Mouse (Mus musculus): Measurements from ENCODE around the gene Erc2. TPM values are rescaled to one million over a fixed set of nuclear protein-coding genes. Genes with fewer than 3 reads are reported as not detected.

The Erc2 gene
- polyA plus RNA-seq, 1 experiment from 2014 or later = 33.9 TPM

DNA sequence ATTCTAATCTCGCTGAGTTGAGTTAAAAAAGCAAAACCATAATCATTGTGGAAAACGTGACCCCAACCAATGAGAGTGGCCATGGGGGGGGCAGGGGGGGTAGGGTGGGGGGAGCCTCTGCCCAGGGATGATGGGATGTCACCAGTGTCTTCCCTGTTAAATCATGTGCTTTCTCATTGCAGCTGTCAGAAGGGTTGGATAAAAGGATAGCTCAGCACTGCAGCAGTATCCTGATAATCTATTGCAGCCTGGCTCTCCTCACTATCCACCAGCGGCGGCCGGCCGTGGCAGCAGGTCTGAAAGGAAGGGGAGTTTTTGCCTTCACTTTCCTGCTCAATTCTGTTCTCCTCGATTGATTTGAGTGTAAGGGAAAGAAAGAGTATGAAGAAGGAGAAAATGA, 853.2 kb downstream of the Erc2 start:
- no peak overlapping the region for H3K4me2 ChIP-seq (replicated peaks; ENCODE audit: low read depth, low read length)
- H3K4me3 ChIP-seq (ENCODE audit: low read depth, low read length) = no peak overlapping the region
- ATAC-seq (ENCODE audit: low FRiP score) (no peak), DNase-seq (ENCODE audit: low spot score) (peak; percentile 19)
- no peak overlapping the region for H3K9ac ChIP-seq (ENCODE audit: low read depth, low read length)
- no peaks in the 10 kb centered on the region for H3K9me3 ChIP-seq (ENCODE audit: control insufficient read depth, low read length)
- no peaks in the 10 kb centered on the region for H3K27me3 ChIP-seq (ENCODE audit: control insufficient read depth, insufficient read depth, low read length)
- no peaks in the 10 kb centered on the region for H3K4me1 ChIP-seq (replicated peaks; ENCODE audit: control insufficient read depth, insufficient read depth, low read length)
- no peak overlapping the region for H3K27ac ChIP-seq (ENCODE audit: low read depth, low read length)
- WGBS = 35% methylated on average over 7 of the region's 7 CpGs
- no peaks in the 10 kb centered on the region for H3K36me3 ChIP-seq (ENCODE audit: control insufficient read depth, insufficient read depth, low read length)

DNA sequence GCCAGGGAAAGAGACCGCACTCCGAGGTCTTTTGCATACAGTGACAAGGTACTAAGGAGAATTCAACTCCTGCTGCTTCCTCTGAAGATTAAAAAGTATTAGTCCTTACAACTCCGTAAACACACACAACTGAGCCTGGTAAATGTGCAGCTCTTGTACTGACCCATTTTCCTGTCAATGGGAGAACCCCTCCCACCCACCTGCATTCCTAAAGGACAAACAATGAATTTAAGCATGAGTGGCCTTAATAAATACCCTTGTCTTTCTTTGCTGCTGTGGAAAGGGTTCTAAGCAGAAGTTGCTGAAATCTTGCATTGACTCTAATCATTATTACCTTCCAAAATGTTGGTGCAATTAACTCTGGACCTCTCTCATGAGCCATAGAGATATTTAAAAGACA, 854.5 kb downstream of the Erc2 start:
- DNase-seq (ENCODE audit: low spot score) (no peak), ATAC-seq (ENCODE audit: low FRiP score) (no peak)
- Histone ChIP-seq H3K27ac (ENCODE audit: low read depth, low read length) (no peak overlapping the region), H3K9ac (ENCODE audit: low read depth, low read length) (no peak overlapping the region), H3K4me3 (ENCODE audit: low read depth, low read length) (no peak overlapping the region), H3K4me1 (replicated peaks; ENCODE audit: control insufficient read depth, insufficient read depth, low read length) (no peaks in the 10 kb centered on the region), H3K36me3 (ENCODE audit: control insufficient read depth, insufficient read depth, low read length) (no peaks in the 10 kb centered on the region), H3K27me3 (ENCODE audit: control insufficient read depth, insufficient read depth, low read length) (no peaks in the 10 kb centered on the region), H3K4me2 (replicated peaks; ENCODE audit: low read depth, low read length) (no peak overlapping the region), H3K9me3 (ENCODE audit: control insufficient read depth, low read length) (no peaks in the 10 kb centered on the region)
- WGBS = 55% methylated on average over 3 of the region's 3 CpGs

DNA sequence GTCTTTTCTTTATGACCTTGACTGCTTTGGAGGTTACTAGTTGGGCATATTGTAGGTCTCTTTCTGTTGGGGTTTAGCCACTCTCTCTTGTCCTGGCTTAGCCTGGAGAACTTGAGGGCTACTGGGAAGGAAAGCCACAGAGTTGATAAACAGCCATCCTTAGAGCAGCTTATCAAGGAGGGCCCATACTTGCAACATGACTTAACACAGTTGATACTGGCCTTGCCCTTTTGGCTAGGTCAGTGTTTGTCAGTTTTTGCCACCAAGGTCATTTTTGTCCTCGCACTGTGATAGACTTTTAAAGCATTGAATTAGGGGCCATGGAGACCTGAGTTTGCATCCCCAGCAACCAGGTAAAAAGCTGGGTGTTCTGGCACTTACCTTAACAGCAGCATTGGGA, 858.6 kb downstream of the Erc2 start:
- 88% methylated on average over 1 of the region's 1 CpGs for WGBS
- Histone ChIP-seq H3K9me3 (ENCODE audit: control insufficient read depth, low read length) (no peaks in the 10 kb centered on the region), H3K9ac (ENCODE audit: low read depth, low read length) (no peak overlapping the region), H3K27me3 (ENCODE audit: control insufficient read depth, insufficient read depth, low read length) (no peaks in the 10 kb centered on the region), H3K27ac (ENCODE audit: low read depth, low read length) (no peak overlapping the region), H3K36me3 (ENCODE audit: control insufficient read depth, insufficient read depth, low read length) (no peaks in the 10 kb centered on the region), H3K4me1 (replicated peaks; ENCODE audit: control insufficient read depth, insufficient read depth, low read length) (no peaks in the 10 kb centered on the region), H3K4me3 (ENCODE audit: low read depth, low read length) (no peak overlapping the region), H3K4me2 (replicated peaks; ENCODE audit: low read depth, low read length) (no peak overlapping the region)
- no peak for DNase-seq (ENCODE audit: low spot score)
- no peak for ATAC-seq (ENCODE audit: low FRiP score)

DNA sequence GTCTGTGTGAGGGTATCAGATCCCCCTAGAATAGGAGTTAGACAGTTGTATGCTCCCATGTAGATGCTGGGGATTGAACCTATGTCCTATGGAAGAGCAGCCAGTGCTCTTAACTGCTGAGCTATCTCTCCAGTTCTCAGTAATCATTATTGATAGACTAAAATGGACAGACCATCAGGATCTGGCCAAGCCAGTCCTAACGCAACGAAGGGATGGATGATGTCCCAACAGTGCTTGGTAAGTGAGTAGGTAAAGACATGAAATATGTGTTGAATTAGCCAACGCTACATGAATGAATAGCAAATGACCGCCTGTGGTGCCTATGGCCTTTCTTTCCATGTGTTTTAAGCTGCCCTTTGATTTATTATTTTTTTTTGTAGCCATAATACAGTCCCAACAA, 871.6 kb downstream of the Erc2 start:
- no peaks in the 10 kb centered on the region for H3K36me3 ChIP-seq (ENCODE audit: control insufficient read depth, insufficient read depth, low read length)
- no peak overlapping the region for H3K4me2 ChIP-seq (replicated peaks; ENCODE audit: low read depth, low read length)
- no peak for DNase-seq (ENCODE audit: low spot score)
- no peak overlapping the region for H3K4me3 ChIP-seq (ENCODE audit: low read depth, low read length)
- H3K4me1 ChIP-seq (replicated peaks; ENCODE audit: control insufficient read depth, insufficient read depth, low read length) = no peaks in the 10 kb centered on the region
- no peaks in the 10 kb centered on the region for H3K9me3 ChIP-seq (ENCODE audit: control insufficient read depth, low read length)
- no peak overlapping the region for H3K9ac ChIP-seq (ENCODE audit: low read depth, low read length)
- H3K27me3 ChIP-seq (ENCODE audit: control insufficient read depth, insufficient read depth, low read length) = no peaks in the 10 kb centered on the region
- no peak overlapping the region for H3K27ac ChIP-seq (ENCODE audit: low read depth, low read length)
- no peak for ATAC-seq (ENCODE audit: low FRiP score)
- 92% methylated on average over 4 of the region's 4 CpGs for WGBS

DNA sequence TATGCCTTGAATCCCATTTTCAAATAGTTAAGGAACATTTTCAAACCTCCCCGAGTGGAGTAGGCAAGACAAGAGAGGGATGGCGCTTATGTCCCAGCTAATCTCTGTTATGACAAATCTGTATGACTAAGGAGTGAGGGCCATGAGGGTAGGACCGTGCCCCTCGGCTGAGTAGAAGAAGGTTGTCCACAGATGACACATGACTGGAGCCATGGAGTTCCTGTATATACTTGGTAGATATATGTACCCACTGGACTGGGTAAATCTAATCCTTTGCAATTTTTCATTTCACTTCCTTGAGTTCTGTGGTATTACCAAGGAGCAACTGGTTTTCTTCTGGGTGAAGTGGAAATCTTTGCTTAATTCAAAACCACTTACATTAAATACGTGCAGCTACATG, 872.0 kb downstream of the Erc2 start:
- Histone ChIP-seq H3K9me3 (ENCODE audit: control insufficient read depth, low read length) (no peaks in the 10 kb centered on the region), H3K36me3 (ENCODE audit: control insufficient read depth, insufficient read depth, low read length) (no peaks in the 10 kb centered on the region), H3K4me1 (replicated peaks; ENCODE audit: control insufficient read depth, insufficient read depth, low read length) (no peaks in the 10 kb centered on the region), H3K4me3 (ENCODE audit: low read depth, low read length) (no peak overlapping the region), H3K27ac (ENCODE audit: low read depth, low read length) (no peak overlapping the region), H3K9ac (ENCODE audit: low read depth, low read length) (no peak overlapping the region), H3K27me3 (ENCODE audit: control insufficient read depth, insufficient read depth, low read length) (no peaks in the 10 kb centered on the region), H3K4me2 (replicated peaks; ENCODE audit: low read depth, low read length) (no peak overlapping the region)
- 94% methylated on average over 5 of the region's 5 CpGs for WGBS
- no peak for ATAC-seq (ENCODE audit: low FRiP score)
- DNase-seq (ENCODE audit: low spot score) = no peak

DNA sequence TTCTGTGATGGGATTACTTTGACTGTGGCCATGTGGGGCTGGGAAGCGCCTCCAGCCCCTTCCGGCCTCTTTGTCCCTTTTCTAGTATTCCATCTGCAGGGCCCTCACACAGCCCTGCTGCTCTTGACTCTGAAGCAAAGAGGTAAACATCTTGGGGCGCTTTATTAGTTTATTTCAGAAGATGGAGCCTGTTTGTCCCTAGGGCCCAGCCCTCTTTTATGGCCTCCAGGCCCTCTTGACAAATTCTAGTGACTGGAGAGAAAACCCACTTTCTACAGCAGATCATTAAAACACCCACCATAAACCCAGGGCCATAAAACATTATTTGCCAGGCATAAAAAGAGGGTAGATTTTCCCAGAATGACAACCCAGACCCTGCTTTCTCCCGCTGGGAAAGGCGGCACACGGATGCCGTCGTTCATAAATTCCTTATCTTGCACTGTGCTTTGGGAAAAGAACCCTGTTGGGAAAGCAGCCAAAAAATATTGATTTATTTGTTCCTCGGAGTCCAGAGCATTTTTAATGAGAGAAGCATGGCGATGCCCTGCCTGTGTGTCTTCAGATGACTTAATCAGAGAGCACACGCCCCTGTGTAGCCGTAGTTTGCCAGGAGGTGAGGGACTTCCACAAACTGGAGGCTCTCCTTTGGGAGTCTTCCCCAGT, 879.1 kb downstream of the Erc2 start:
- H3K36me3 ChIP-seq (ENCODE audit: control insufficient read depth, insufficient read depth, low read length) = no peaks in the 10 kb centered on the region
- peaks cover 6% of the 10 kb centered on the region; the same call in 1 of the 2 replicates for H3K4me1 ChIP-seq (replicated peaks; ENCODE audit: control insufficient read depth, insufficient read depth, low read length)
- no peak overlapping the region for H3K27ac ChIP-seq (ENCODE audit: low read depth, low read length)
- H3K9ac ChIP-seq (ENCODE audit: low read depth, low read length) = no peak overlapping the region
- WGBS = 73% methylated on average over 12 of the region's 12 CpGs
- H3K27me3 ChIP-seq (ENCODE audit: control insufficient read depth, insufficient read depth, low read length) = peaks cover 4% of the 10 kb centered on the region; the same call in 1 of the 2 replicates
- no peak overlapping the region for H3K4me2 ChIP-seq (replicated peaks; ENCODE audit: low read depth, low read length)
- H3K9me3 ChIP-seq (ENCODE audit: control insufficient read depth, low read length) = no peaks in the 10 kb centered on the region
- ATAC-seq (ENCODE audit: low FRiP score) (no peak), DNase-seq (ENCODE audit: low spot score) (no peak)
- H3K4me3 ChIP-seq (ENCODE audit: low read depth, low read length) = no peak overlapping the region

DNA sequence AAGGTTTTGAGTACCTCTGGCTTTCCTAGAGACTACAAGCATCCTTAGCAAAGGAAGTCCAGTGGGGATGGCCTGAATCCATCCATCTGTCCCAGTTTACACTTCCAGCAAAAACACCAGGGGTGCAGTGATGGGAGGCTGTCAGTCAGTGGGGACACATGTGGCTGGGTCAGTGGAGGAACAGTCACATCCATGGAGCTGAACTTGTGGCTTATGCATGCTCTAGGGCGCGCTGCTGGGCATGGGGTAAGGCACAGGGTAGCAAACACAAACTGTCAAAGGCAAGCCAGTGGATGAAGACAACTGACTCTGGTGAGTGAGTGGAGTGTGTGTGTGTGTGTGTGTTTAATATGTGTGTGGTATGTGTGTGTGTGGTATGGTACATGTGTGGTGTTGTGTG, 881.0 kb downstream of the Erc2 start:
- Histone ChIP-seq H3K36me3 (ENCODE audit: control insufficient read depth, insufficient read depth, low read length) (no peaks in the 10 kb centered on the region), H3K4me3 (ENCODE audit: low read depth, low read length) (no peak overlapping the region), H3K4me1 (replicated peaks; ENCODE audit: control insufficient read depth, insufficient read depth, low read length) (peaks cover 6% of the 10 kb centered on the region; the same call in 1 of the 2 replicates), H3K4me2 (replicated peaks; ENCODE audit: low read depth, low read length) (no peak overlapping the region), H3K9me3 (ENCODE audit: control insufficient read depth, low read length) (no peaks in the 10 kb centered on the region), H3K27ac (ENCODE audit: low read depth, low read length) (no peak overlapping the region), H3K9ac (ENCODE audit: low read depth, low read length) (no peak overlapping the region), H3K27me3 (ENCODE audit: control insufficient read depth, insufficient read depth, low read length) (peaks cover 6% of the 10 kb centered on the region)
- no peak for DNase-seq (ENCODE audit: low spot score)
- no peak for ATAC-seq (ENCODE audit: low FRiP score)
- WGBS = 94% methylated on average over 2 of the region's 2 CpGs

DNA sequence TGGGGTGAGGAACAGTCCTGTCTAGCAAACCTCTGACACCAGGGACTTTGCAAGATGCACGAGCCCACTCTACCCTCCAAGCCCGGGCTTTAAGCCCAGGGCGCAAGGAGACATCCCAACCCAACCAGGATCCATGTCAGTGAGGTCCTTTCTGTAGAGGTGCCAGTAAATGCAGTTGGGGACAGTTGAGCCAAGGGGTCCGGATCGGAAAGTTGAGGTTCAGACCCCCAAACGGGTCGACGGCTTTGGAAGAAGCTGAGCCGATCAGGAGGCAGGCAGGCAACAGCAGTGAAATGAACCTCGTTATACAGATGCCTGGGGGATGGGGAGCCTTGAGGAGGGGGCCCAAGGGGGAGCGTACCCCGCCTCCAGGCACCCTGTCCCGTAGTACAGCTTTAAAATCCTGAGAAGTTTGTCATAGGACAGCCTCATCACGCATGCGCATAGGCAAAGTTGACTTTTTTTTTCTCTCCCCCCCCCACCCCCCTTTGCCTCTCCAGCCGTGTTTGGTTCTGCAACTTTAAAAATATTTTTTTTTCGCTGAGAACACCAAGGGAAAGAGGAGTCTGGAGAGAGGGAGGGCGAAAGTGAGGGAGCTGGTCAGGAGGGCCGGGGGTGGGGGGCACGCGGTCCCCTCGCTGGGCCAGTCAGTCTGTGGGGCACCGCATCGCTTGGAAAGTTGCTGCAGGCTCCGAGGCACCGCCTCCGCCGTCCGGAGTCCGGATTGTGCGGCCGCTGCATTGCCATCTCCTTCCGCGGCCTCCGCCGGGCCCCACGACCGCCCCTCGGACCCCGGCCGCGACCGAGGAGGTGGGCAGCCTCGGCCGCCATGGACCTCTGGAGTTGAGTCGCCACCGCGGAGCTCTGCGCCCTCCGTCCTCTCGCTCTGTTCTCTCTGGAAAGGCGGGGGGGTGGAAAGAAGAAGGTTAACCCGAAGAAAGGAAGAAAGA, 882.1 kb downstream of the Erc2 start, which contains the start of gene Wnt5a:
Gene Wnt5a, plus strand, starts transcription at position 650 of the 950 bp plus-strand sequence.
- peak; percentile 39 for ATAC-seq (ENCODE audit: low FRiP score)
- no peaks in the 10 kb centered on the region for H3K9me3 ChIP-seq (ENCODE audit: control insufficient read depth, low read length)
- no peaks in the 10 kb centered on the region for H3K36me3 ChIP-seq (ENCODE audit: control insufficient read depth, insufficient read depth, low read length)
- WGBS = 2% methylated on average over 53 of the region's 53 CpGs
- peaks cover 8% of the 10 kb centered on the region for H3K27me3 ChIP-seq (ENCODE audit: control insufficient read depth, insufficient read depth, low read length)
- H3K4me1 ChIP-seq (replicated peaks; ENCODE audit: control insufficient read depth, insufficient read depth, low read length) = peaks cover 6% of the 10 kb centered on the region; the same call in 1 of the 2 replicates
- peak within 1 kb of the TSS; percentile 87 for H3K4me2 ChIP-seq (replicated peaks; ENCODE audit: low read depth, low read length)
- H3K27ac ChIP-seq (ENCODE audit: low read depth, low read length) = peak within 1 kb of the TSS; percentile 89
- peak within 1 kb of the TSS; percentile 85 for H3K9ac ChIP-seq (ENCODE audit: low read depth, low read length)
- peak; percentile 73 for DNase-seq (ENCODE audit: low spot score)
- peak within 1 kb of the TSS; percentile 78 for H3K4me3 ChIP-seq (ENCODE audit: low read depth, low read length)

Data from hindbrain, embryonic 11.5 days (tissue).